Mouse (Mus musculus) bone marrow macrophage, adult 2 months (primary cell): Measurements from ENCODE around the gene Cdc42. TPM values are rescaled to one million over a fixed set of nuclear protein-coding genes. Genes with fewer than 3 reads are reported as not detected.

ENCODE experiments used
- H3K27ac ChIP-seq: 2 replicates; pipeline ENCODE4 v1.5.1; 2012; ENCODE audit warnings: low read depth, low read length; ENCODE audit not compliant: insufficient read depth
- H3K4me1 ChIP-seq: 2 replicates; pipeline ENCODE4 v1.6.1; 2012; ENCODE audit warnings: low read length; ENCODE audit not compliant: control insufficient read depth, insufficient read depth
- H3K4me3 ChIP-seq: 2 replicates; pipeline ENCODE4 v1.5.1; 2012; ENCODE audit warnings: mild to moderate bottlenecking, low read length, moderate library complexity; ENCODE audit not compliant: insufficient read depth
- CTCF ChIP-seq: IDR thresholded peaks from 2 replicates; pipeline ENCODE4 v1.5.1; 2012; ENCODE audit warnings: low read depth, mild to moderate bottlenecking, low read length, moderate library complexity
- POLR2A ChIP-seq: IDR thresholded peaks from 2 replicates; pipeline ENCODE4 v1.6.1; 2012; ENCODE audit warnings: mild to moderate bottlenecking, low read depth, low read length, borderline replicate concordance
- polyA plus RNA-seq: library from polyadenylated mRNA; stranded (reverse); fragments of >200 nt; gene quantifications from 2 replicates; pipeline ENCODE4 v1.2.4, GENCODE M21; 2012; ENCODE audit not compliant: missing spikeins, insufficient read depth, insufficient read length

Cdc42 gene
- polyA plus RNA-seq, 1 experiment = 962 TPM

GRCm38 (mm10) chr4:137371596-137372523, 14.3 kb upstream of the Cdc42 start:
- Histone ChIP-seq H3K27ac (peak overlapping the region; percentile 56), H3K4me1 (peaks cover 81% of the 10 kb centered on the region), H3K4me3 (0 out of 2 replicates have a peak overlapping the region, but pooled peaks have one; percentile 7)
- TF ChIP-seq CTCF (no peak), POLR2A (no peak)

DNA sequence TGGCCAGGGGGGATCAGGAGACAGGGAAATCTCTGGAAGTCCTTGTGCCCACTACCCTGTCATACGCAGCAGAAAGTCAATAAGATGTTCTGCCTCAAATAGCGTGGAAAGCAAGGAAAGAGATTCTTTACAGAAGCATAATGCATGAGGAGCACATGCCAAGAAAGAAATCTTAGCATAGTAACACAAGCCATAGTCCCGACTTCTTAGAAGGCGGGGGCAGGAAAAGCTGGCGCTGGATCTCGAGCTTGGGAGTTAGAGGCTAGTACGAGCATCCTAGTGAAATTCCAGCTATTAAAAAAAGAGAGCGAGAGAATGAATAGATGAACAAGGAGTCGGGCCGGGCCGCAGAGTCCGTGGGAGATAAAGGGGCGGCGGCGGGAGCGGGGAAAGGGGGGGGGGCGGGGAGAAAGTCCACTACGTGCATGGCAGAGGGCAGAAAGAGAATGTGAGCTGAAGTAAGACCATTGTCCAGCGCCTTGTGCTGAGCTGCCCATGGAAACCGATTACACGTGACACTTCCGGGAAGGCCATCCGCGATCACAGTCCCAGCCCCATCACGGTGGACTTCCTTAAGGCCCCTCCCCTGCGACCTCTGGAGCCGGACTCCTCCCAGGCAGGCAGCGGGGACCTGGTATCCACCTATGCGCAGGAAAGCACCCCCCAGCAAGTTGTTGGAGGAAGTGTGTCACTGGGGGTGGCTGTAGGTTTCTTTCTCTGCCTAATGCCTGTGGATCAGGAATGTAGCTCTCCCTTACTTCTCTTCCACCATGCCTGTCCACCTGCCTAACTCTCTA, 12.6 kb upstream of the Cdc42 start:
- H3K4me3 ChIP-seq = no peak overlapping the region
- TF ChIP-seq CTCF = no peak
- TF ChIP-seq POLR2A = no peak
- H3K4me1 ChIP-seq = peaks cover 82% of the 10 kb centered on the region
- H3K27ac ChIP-seq = peak overlapping the region; percentile 58

- TF ChIP-seq POLR2A = no peak
- no peak for TF ChIP-seq CTCF
- peaks cover 74% of the 10 kb centered on the region for H3K4me1 ChIP-seq
- peak overlapping the region; percentile 94 for H3K27ac ChIP-seq
- H3K4me3 ChIP-seq = peak overlapping the region; percentile 50
Observed at GRCm38 (mm10) chr4:137368198-137368597, 10.7 kb upstream of the Cdc42 start.

DNA sequence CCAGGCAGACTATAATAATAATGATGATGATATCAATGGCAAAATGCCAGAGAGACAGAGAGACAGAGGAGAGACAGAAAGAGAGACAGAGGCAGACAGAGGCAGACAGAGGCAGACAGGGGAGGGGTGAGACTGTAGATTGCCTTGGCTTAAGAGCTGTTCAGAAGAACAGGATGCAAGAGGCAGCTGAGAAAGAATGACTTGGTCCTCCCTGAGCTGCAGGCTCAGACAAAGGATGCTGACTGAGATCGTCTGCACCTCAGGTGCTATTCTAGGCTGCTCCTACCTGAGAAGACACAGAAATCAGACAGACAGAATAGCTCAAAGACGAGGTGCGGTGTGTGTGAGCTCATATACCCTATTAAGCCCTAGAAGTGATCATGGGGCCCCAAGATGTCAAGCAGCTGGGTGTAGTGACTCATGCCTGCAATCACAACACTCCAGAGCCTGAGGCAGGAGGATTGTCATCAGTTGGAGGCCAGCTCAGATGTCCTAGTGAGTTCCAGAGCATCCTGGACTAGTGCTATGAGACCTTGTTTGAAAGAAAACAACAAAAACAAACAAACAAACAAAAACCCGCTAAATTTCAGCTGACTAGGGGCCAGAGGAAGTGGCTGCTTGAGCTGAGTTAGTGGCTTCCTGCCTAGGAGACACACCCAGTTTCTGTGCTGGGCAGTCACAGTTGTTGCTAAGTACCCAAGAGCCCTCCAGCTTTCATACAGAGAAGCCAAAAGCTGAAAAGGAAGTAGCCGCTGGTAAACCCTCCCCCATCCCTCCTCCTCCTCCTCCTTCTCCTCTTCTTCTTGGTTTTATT, 10.0 kb upstream of the Cdc42 start:
- H3K4me1 ChIP-seq = peaks cover 69% of the 10 kb centered on the region
- TF ChIP-seq POLR2A = no peak
- no peak for TF ChIP-seq CTCF
- H3K27ac ChIP-seq = peak overlapping the region; percentile 94
- peak overlapping the region; percentile 50 for H3K4me3 ChIP-seq

- peaks cover 56% of the 10 kb centered on the region for H3K4me1 ChIP-seq
- TF ChIP-seq CTCF (no peak), POLR2A (no peak)
- H3K4me3 ChIP-seq = 0 out of 2 replicates have a peak overlapping the region, but pooled peaks have one; percentile 11
- peak overlapping the region; percentile 94 for H3K27ac ChIP-seq
Observed at GRCm38 (mm10) chr4:137366097-137366496, 8.6 kb upstream of the Cdc42 start.

DNA sequence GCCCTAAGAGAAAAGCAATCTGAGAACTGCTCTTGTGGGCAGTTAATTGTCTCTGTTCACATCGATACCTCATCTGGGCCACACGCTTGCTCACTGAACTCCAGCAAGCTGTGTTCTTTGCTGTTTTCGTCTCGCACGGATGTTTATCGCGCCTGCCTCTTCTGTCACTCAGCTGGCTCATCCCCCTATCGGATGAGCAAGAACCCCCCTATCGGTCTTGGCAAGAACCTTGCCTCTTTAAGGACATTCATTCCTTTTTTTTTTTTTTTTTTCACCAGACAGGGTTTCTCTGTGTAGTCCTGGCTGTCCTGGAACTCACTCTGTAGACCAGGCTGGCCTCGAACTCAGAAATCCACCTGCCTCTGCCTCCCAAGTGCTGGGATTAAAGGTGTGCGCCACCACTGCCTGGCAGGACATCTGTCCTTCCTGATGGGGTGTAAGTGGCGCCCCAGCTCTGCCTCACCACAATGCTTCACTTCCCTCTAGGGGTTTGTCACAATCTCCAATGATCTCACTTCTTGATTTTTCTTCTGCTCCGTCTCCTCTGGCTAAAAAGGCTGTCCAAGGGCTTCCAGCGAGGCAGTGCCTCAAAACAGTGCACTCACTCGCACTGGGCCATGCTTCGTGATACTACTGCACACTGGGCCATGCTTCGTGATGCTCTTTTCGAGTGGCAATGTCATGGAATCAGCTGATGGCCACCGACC, 8.0 kb upstream of the Cdc42 start:
- Histone ChIP-seq H3K4me3 (0 out of 2 replicates have a peak overlapping the region, but pooled peaks have one; percentile 11), H3K27ac (peak overlapping the region; percentile 94), H3K4me1 (peaks cover 51% of the 10 kb centered on the region)
- no peak for TF ChIP-seq POLR2A

DNA sequence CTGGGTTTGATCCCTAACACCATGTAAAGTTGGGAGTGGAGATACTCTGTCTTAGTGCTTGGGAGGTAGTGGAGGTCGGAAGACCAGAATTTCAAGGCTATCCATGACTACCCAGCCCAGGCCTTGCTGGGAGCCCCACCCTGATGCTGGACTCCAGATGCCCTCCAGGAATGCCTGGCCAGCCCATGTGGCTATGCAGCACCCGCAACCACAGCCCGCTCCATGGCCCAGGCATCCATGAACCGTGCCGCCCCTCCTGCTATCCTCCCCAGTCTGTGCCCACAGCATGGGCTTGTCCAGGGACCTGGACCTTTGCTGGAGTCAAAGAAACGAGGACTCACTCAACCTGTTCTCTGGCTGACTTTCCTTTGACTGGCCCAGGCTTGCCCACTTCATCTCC, 7.3 kb upstream of the Cdc42 start:
- Histone ChIP-seq H3K4me1 (peaks cover 46% of the 10 kb centered on the region), H3K27ac (peak overlapping the region; percentile 65), H3K4me3 (no peak overlapping the region)
- TF ChIP-seq POLR2A (no peak), CTCF (no peak)

GRCm38 (mm10) chr4:137360996-137361395, 3.5 kb upstream of the Cdc42 start:
- no peak for TF ChIP-seq POLR2A
- Histone ChIP-seq H3K4me1 (peaks cover 26% of the 10 kb centered on the region), H3K4me3 (no peak overlapping the region), H3K27ac (no peak overlapping the region)
